Mouse (Mus musculus) B cell, adult 2 months (primary cell): ENCODE measurements around the gene Cnnm4.
A peak's percentile ranks its signal among the peaks of the same experiment; 100 is the strongest.

Experiments
- DNase-seq, 2 experiments: peaks; one replicate each; pipeline ENCODE4 v3.0.0; 2022

Gene Cnnm4

DNA sequence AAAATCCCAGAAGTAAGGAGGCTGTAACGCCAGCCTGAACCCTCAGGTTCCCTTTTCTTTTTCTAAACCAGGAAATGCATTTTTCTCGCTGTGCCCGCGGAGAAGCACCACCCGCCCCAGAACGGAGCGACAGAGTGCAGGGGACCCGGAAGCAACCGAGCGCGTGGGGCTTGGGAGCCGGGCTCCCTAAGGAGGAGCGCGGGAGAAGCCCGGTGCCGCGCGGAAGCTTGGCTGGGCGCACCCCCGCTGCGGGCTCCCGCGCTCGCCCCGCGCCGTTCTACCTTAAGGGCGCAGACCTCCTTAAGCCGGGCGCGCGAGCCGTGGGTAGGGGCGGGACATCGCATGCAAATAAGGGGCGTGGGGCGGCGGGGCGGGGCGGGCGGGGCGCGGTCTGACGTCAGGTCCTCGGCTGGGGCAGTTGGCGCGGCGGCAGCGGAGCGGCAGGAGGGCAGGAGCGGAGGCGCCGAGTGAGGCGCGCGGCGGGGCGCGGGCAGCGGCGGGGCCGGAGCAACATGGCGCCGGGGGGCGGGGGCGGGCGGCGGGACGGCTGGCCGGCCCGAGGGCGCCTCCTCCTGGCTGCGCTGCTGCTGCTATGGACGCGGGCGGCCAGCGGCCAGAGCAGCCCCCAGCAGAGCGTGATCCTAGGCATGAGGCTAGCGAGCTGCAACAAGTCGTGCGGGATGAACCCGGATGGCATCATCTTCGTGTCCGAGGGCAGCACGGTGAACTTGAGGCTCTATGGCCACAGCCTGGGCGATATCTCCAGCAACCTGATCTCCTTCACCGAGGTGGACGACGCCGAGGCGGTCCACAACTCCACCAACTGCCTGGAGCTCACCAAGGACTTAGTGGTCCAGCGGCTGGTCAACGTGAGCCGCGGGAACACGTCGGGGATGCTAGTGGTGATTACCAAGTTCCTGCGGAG lies at the start of gene Cnnm4:
Gene Cnnm4 (plus strand): TSS at position 440 of the 925 bp plus-strand sequence.
- peak; percentile 80 to 86 for DNase-seq

DNA sequence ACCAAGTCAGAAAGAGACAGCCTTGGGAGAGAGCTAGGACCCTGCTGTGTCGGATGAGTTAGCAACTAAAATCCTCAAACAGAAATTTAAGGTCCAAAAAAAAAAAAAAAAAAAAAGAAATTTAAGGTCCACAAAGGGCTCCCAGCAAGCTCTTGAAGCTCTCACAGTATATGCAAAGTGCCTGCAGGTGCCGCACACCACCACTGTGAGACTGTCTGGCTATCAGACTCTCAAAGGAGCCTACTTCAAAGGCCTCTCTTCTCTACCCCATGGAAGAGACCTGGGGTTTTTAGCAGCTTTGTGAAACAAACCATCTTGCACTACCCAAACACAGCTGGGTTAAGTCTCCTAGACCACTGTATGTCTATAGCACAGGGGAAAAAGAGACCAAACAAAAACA lies 41.9 kb upstream of the Cnnm4 start:
- no peak for DNase-seq

DNA sequence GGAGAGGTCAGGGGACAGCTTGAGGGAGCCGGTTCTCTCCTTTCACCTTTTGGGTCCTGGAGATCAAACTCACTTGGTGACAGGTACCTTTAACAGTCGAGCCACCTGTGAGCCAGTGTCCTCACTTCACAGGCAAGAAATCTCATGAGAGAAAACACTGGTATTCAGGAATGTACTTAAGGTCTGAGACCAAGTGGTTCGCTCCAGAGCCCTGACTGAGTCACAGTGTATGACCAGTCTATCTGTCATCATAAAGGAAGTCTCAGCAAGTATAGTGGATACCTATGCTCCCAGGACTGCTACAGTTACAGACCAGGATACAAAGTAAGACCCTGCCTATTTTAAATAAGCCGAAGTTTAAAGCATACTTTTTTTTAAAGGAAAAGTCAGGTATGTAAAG lies 38.4 kb upstream of the Cnnm4 start:
- no peak for DNase-seq

GRCm38 (mm10) chr1:36433616-36434015 lies 37.8 kb upstream of the Cnnm4 start:
- DNase-seq: no peak

DNA sequence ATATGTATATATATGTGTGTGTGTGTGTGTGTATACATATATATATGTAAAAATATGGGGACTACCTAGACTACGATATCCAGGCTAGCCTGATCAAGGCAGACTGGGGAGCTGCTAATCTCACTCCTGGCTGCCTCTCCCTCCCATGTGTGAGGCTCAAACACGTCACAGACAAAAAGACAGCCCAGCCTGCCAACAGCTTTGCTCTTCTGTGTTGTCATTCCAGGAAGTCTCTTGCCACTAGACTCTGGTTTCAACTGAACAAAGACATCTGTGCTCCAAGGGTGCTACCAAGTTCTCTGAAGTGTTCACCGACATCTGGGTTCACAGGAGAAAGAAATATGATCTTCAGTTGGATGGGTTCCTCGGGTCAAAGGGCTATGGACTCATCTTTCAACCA lies 36.3 kb upstream of the Cnnm4 start:
- DNase-seq: no peak

DNA sequence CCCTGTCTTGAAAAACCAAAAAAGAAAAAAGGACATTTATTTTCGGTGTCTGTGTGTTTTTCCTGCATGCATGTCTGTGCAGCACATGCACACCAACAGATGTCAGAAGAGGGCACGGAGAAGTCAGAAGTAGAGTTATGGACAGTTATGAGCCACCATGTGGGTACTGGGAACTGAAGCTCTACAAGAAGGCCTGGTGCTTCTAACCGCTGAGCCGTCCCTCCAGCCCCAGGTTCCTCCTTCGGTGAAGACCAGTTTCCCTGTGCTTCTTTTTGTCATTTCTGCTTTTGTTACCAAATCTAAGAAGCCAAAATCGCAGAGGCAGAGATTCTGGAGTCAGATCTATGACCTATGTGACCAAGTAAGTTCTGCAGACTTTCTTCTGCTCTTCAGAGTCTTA lies 34.9 kb upstream of the Cnnm4 start:
- DNase-seq: no peak

- no peak for DNase-seq
Observed at GRCm38 (mm10) chr1:36437223-36437622, 34.2 kb upstream of the Cnnm4 start.

- no peak for DNase-seq
Observed at GRCm38 (mm10) chr1:36441101-36441500, 30.3 kb upstream of the Cnnm4 start.

GRCm38 (mm10) chr1:36444471-36445464 lies 26.7 kb upstream of the Cnnm4 start, which contains the start of gene Lman2l:
Gene Lman2l, minus strand, starts transcription at chr1:36445271.
- peak; percentile 96 to 97 for DNase-seq

GRCm38 (mm10) chr1:36445508-36445907 lies 25.9 kb upstream of the Cnnm4 start:
- DNase-seq: no peak

- DNase-seq: peak; percentile 30 to 39
Observed at GRCm38 (mm10) chr1:36446106-36446824, 25.2 kb upstream of the Cnnm4 start.

GRCm38 (mm10) chr1:36446841-36447240 lies 24.6 kb upstream of the Cnnm4 start:
- no peak for DNase-seq

DNA sequence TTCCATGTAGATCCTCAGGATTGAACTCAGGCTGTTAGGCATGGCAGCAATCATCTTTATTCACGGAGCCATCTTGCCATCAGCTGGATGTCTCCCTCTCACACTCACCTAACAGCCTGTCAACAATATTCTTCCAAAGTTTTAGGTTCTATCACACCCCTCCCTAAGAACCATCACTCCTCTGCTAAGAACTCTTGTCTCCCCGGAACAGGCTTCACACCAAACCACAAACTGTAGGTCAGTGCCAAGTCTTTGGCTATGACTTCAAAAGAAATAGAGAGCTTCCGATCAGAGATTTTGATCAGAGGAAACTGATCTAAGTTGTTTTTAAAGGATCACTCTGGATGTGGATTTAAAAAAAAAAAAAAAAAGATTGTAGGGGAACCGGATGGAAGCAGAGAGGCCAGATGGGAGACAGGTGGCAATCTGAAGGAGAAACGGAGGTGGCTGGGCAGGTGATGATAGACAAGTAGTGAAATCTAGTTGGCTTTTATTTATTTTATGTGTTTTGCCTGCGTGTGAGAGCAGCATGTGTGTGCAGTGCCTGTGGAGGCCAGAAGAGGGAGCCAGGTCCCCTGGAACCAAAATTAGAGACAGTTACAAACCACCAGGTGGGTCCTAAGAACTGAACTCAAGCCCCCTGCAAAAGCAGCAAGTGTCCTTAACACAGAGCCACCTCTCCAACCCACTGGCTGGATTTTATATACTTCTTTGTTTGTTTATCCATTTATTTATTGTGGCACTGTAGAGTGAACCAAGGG lies 17.2 kb upstream of the Cnnm4 start:
- peak in 1 of 2 experiments; percentile 17 for DNase-seq

- DNase-seq: no peak
Observed at GRCm38 (mm10) chr1:36457388-36458014, 13.9 kb upstream of the Cnnm4 start.

GRCm38 (mm10) chr1:36458169-36458568 lies 13.3 kb upstream of the Cnnm4 start:
- no peak for DNase-seq

DNA sequence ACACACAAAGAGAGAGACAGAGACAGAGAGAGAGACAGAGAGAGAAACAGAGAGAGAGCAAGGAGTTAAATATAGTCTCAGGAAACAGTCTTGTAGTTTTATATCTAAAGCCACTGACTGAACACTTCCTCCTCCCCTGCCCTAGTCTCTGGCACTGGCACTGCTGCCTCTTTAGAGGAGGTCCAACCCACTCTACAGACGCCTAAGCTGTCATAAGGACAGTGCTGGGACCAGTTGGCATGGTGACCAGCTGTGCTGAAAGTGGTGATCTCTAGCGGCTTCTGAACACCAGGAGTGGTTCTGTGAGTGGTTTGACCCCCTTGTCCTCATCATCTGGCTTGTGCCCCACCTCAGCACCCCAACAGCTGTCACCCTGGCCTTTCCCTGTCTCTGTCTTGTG lies 9.6 kb upstream of the Cnnm4 start:
- DNase-seq: peak; percentile 22 to 30

DNA sequence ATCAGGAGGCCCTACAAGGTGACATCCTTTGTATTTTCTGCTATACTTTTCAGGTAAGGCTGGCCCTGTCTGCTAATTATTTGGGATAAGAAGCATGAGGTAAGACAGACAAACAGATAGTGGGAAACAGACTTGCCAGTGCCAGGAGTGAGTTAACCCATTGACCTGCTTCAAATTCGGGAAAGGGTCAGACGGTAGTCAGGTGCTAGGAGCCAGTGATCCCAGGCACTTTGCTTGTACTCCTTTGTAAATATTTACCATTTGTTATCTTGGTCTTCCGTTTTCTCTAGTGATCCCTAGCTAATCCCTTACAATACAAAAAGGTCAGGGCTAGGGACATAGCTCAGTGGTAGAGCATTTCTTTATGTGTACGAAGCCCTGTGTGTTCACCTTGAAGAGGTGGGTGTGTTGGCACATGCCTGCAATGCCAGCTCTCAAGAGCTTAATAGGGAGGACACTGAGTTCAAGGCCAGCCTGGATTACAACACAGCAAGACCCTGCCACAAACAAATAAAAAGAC lies 5.7 kb upstream of the Cnnm4 start:
- no peak for DNase-seq

DNA sequence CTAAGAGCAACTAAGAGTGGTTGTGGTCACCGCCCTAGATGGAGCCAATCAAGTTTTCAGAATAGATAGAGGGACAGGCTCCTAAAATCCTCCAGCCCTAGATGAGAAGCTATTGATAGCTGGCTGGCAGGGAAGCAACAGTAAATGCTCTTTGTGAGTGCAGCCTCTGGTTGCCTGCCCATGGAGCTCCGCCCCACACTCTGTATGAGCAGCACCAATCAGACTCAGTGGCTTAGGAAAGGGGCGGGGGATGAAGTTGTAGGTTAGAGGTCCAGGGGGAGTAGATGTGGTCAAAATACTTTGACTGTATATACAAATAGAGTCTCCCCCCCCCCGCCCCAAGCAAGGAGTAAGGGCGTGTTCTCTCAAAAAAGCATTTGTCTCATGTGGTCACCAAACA lies 4.0 kb upstream of the Cnnm4 start:
- no peak for DNase-seq

DNA sequence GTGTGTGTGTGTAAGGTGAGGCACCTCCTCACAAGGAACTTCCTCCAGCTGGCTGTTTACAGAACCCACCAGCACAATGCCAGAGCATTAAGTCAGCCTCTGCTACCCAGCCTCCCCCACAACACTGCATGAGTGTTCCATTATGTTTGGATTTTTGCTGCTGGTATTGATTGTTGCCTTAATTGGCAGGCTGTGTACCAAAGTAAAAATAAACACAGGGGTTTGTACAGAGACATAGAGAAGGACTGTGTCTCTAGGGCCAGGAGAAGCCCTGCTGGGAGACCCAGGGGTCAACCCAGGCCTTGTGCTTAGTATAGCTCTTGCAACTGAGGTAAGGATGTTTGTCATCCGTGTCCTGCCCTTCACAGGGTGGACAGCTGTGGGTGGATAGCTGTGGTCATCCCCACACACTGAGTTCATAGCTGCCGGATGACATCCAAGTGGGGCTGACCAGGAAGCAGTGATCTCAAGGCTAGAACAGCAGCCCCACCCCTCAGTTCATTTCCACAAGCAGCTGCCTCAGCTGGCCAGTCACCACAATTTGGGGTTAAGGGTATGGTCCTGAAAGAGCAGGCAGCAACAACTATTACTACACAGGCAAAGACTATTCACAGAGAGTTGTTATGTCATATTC lies 1.5 kb upstream of the Cnnm4 start:
- DNase-seq: no peak

GRCm38 (mm10) chr1:36472106-36472440 lies 653 bp downstream of the Cnnm4 start:
- peak in 1 of 2 experiments; percentile 49 for DNase-seq
